Mouse (Mus musculus): ENCODE data around the gene Tnrc18.

- TF ChIP-seq POLR2A (IDR thresholded peaks at IDR 0.05; ENCODE audit: borderline replicate concordance, insufficient read depth, low read length) (no peak), CTCF (IDR thresholded peaks at IDR 0.05; ENCODE audit: borderline replicate concordance, insufficient read depth, low read depth, low read length) (no peak)
Observed at GRCm38 (mm10) chr5:142750173-142750572, 67.3 kb downstream of the Tnrc18 start.
